Mouse (Mus musculus): ENCODE data around the gene Prpf6.
A peak's percentile ranks its signal among the peaks of the same experiment; 100 is the strongest.

Prpf6 gene

GRCm38 (mm10) chr2:181579681-181580080 is 12.0 kb upstream of the Prpf6 start:
- no peak for DNase-seq (ENCODE audit: low spot score)

- DNase-seq (ENCODE audit: low spot score): no peak
These were observed 11.4 kb upstream of the Prpf6 start for GRCm38 (mm10) chr2:181580131-181580772.

- peak; percentile 94 for DNase-seq (ENCODE audit: low spot score)
These were observed 10.7 kb upstream of the Prpf6 start for GRCm38 (mm10) chr2:181581016-181581401.

- peak; percentile 87 for DNase-seq (ENCODE audit: low spot score)
These were observed 10.1 kb upstream of the Prpf6 start for GRCm38 (mm10) chr2:181581402-181582120.

- no peak for DNase-seq (ENCODE audit: low spot score)
These were observed 9.3 kb upstream of the Prpf6 start for GRCm38 (mm10) chr2:181582358-181582757.

GRCm38 (mm10) chr2:181582939-181583338 is 8.7 kb upstream of the Prpf6 start:
- DNase-seq (ENCODE audit: low spot score): no peak

GRCm38 (mm10) chr2:181583460-181584257 is 8.0 kb upstream of the Prpf6 start:
- DNase-seq (ENCODE audit: low spot score): no peak

- DNase-seq (ENCODE audit: low spot score): no peak
These were observed 7.2 kb upstream of the Prpf6 start, which contains the start of gene Uckl1 for GRCm38 (mm10) chr2:181584411-181584942. Gene Uckl1, minus strand, starts transcription at chr2:181584892.

- no peak for DNase-seq (ENCODE audit: low spot score)
These were observed 6.2 kb upstream of the Prpf6 start for GRCm38 (mm10) chr2:181585506-181585905.

GRCm38 (mm10) chr2:181586124-181586523 is 5.5 kb upstream of the Prpf6 start:
- DNase-seq (ENCODE audit: low spot score): no peak

GRCm38 (mm10) chr2:181587796-181588195 is 3.9 kb upstream of the Prpf6 start:
- DNase-seq (ENCODE audit: low spot score): no peak

GRCm38 (mm10) chr2:181588229-181588780 is 3.4 kb upstream of the Prpf6 start:
- no peak for DNase-seq (ENCODE audit: low spot score)

GRCm38 (mm10) chr2:181589011-181589731 is 2.5 kb upstream of the Prpf6 start:
- DNase-seq (ENCODE audit: low spot score): no peak

- DNase-seq (ENCODE audit: low spot score): no peak
These were observed 1.9 kb upstream of the Prpf6 start for GRCm38 (mm10) chr2:181589732-181590105.

- DNase-seq (ENCODE audit: low spot score): no peak
These were observed 1.2 kb upstream of the Prpf6 start for GRCm38 (mm10) chr2:181590471-181590870.

GRCm38 (mm10) chr2:181592231-181593041 is 768 bp downstream of the Prpf6 start, which contains the start of gene Zfp512b:
Gene Zfp512b, minus strand, starts transcription at chr2:181592803.
- DNase-seq (ENCODE audit: low spot score): peak; percentile 81

GRCm38 (mm10) chr2:181593042-181593421 is 1.4 kb downstream of the Prpf6 start:
- DNase-seq (ENCODE audit: low spot score): peak; percentile 39

GRCm38 (mm10) chr2:181593937-181594336 is 2.3 kb downstream of the Prpf6 start:
- no peak for DNase-seq (ENCODE audit: low spot score)

GRCm38 (mm10) chr2:181594946-181595696 is 3.5 kb downstream of the Prpf6 start:
- DNase-seq (ENCODE audit: low spot score): peak; percentile 68
